In genomic region chr11:4591811-4592210, GRCm38 (mm10) we compare ENCODE assay signal across 27 mouse cellular contexts. TPM values are rescaled to one million over a fixed set of nuclear protein-coding genes. Genes with fewer than 3 reads are reported as not detected.
DNase-seq lines count a peak whose midpoint lies in the region; ATAC-seq and TF ChIP-seq lines count a peak whose summit lies in the region.
"Had no signal": no experiment of that assay in that cellular context is flagged by ENCODE, and none has a peak within 500 bp of the region (broad histone marks: within the 10 kb centered on the region; RNA-seq: fewer than 3 reads in every experiment).

No protein-coding gene starts in this region.

- WGBS in stomach, embryonic 16.5 days = 82% methylated on average over 4 of the region's 4 CpGs
- 74% methylated on average over 4 of the region's 4 CpGs for WGBS in stomach, postnatal 0 days
- WGBS in liver, embryonic 14.5 days (ENCODE audit: insufficient replicate concordance) = 71% methylated on average over 4 of the region's 4 CpGs
- WGBS in neural tube, embryonic 15.5 days = 88% methylated on average over 4 of the region's 4 CpGs

- H3K9ac ChIP-seq in stomach, embryonic 16.5 days (ENCODE audit: low read length) = no peak overlapping the region
- no peak overlapping the region for H3K9ac ChIP-seq in stomach, postnatal 0 days (ENCODE audit: low read length)
- H3K9ac ChIP-seq in liver, embryonic 14.5 days (replicated peaks) = peak overlapping the region; percentile 19
- H3K9ac ChIP-seq in neural tube, embryonic 15.5 days (replicated peaks) = no peak overlapping the region
- H3K9ac ChIP-seq: forebrain, embryonic 12.5 days; midbrain, embryonic 13.5 days had no signal

- peaks cover 3% of the 10 kb centered on the region for H3K4me1 ChIP-seq in stomach, embryonic 16.5 days (ENCODE audit: control insufficient read depth, insufficient read depth, low read length)
- H3K4me1 ChIP-seq in stomach, postnatal 0 days (replicated peaks; ENCODE audit: control insufficient read depth, insufficient read depth) = peaks cover 3% of the 10 kb centered on the region; the same call in 1 of the 2 replicates
- H3K4me1 ChIP-seq in liver, embryonic 14.5 days (replicated peaks; ENCODE audit: control insufficient read depth in 2 of 2, insufficient read depth in 2 of 2, low read length in 1 of 2) = peaks cover 20% of the 10 kb centered on the region in 2 experiments
- H3K4me1 ChIP-seq in neural tube, embryonic 15.5 days = peaks cover 28% of the 10 kb centered on the region

- no peak for TF ChIP-seq EP300 in stomach, postnatal 0 days (optimal IDR thresholded peaks at IDR 0.05)
- no peak for TF ChIP-seq EP300 in liver, embryonic 14.5 days (IDR thresholded peaks at IDR 0.05; ENCODE audit: low read depth)

- no peaks in the 10 kb centered on the region for H3K27me3 ChIP-seq in stomach, embryonic 16.5 days (ENCODE audit: control insufficient read depth, insufficient read depth, low read length)
- no peaks in the 10 kb centered on the region for H3K27me3 ChIP-seq in stomach, postnatal 0 days (ENCODE audit: control insufficient read depth, insufficient read depth, low read length)
- no peaks in the 10 kb centered on the region for H3K27me3 ChIP-seq in liver, embryonic 14.5 days (ENCODE audit: control insufficient read depth, insufficient read depth, low read length)
- H3K27me3 ChIP-seq in neural tube, embryonic 15.5 days (replicated peaks) = no peaks in the 10 kb centered on the region
- H3K27me3 ChIP-seq: forebrain, embryonic 12.5 days; midbrain, embryonic 13.5 days had no signal

- no peak for TF ChIP-seq CTCF in gastrocnemius, adult 2 months (IDR thresholded peaks at IDR 0.05)
- TF ChIP-seq CTCF in stomach, postnatal 0 days (IDR thresholded peaks at IDR 0.05; ENCODE audit: low read depth) = no peak
- no peak for TF ChIP-seq CTCF in liver, embryonic 14.5 days (IDR thresholded peaks at IDR 0.05; ENCODE audit: low read depth)

- 0 out of 2 replicates have a peak overlapping the region, but pooled peaks have one; percentile 10 for H3K4me2 ChIP-seq in stomach, embryonic 16.5 days (ENCODE audit: low read depth, low read length)
- H3K4me2 ChIP-seq in stomach, postnatal 0 days (replicated peaks; ENCODE audit: low read depth) = no peak overlapping the region
- peak overlapping the region; percentile 77 for H3K4me2 ChIP-seq in liver, embryonic 14.5 days (ENCODE audit: low read depth)
- 0 out of 2 replicates have a peak overlapping the region, but pooled peaks have one; percentile 9 for H3K4me2 ChIP-seq in neural tube, embryonic 15.5 days
- H3K4me2 ChIP-seq: forebrain, embryonic 12.5 days; midbrain, embryonic 13.5 days had no signal

- H3K27ac ChIP-seq in gastrocnemius, adult 2 months = peak overlapping the region; percentile 63; the same call in 1 of the 2 replicates
- no peak overlapping the region for H3K27ac ChIP-seq in stomach, embryonic 16.5 days (ENCODE audit: low read length)
- no peak overlapping the region for H3K27ac ChIP-seq in stomach, postnatal 0 days (replicated peaks)
- H3K27ac ChIP-seq in liver, embryonic 14.5 days = no peak overlapping the region
- H3K27ac ChIP-seq in neural tube, embryonic 15.5 days (replicated peaks) = no peak overlapping the region
- H3K27ac ChIP-seq: forebrain, embryonic 12.5 days; hindbrain, embryonic 10.5 days; layer of hippocampus, adult 2 months; midbrain, embryonic 13.5 days had no signal

- H3K36me3 ChIP-seq in stomach, embryonic 16.5 days (ENCODE audit: control insufficient read depth, insufficient read depth, low read length) = no peaks in the 10 kb centered on the region
- H3K36me3 ChIP-seq in stomach, postnatal 0 days (ENCODE audit: control insufficient read depth, insufficient read depth, low read length) = no peaks in the 10 kb centered on the region
- peaks cover 9% of the 10 kb centered on the region for H3K36me3 ChIP-seq in liver, embryonic 14.5 days (replicated peaks; ENCODE audit: control insufficient read depth, insufficient read depth, low read depth)
- H3K36me3 ChIP-seq in neural tube, embryonic 15.5 days = no peaks in the 10 kb centered on the region
- H3K36me3 ChIP-seq: midbrain, embryonic 13.5 days had no signal

- no peaks in the 10 kb centered on the region for H3K9me3 ChIP-seq in stomach, embryonic 16.5 days (replicated peaks; ENCODE audit: control insufficient read depth, low read length)
- no peaks in the 10 kb centered on the region for H3K9me3 ChIP-seq in stomach, postnatal 0 days (ENCODE audit: control insufficient read depth, low read length)
- no peaks in the 10 kb centered on the region for H3K9me3 ChIP-seq in liver, embryonic 14.5 days (ENCODE audit: control insufficient read depth, low read length)
- no peaks in the 10 kb centered on the region for H3K9me3 ChIP-seq in neural tube, embryonic 15.5 days (replicated peaks)
- H3K9me3 ChIP-seq: forebrain, embryonic 12.5 days; hindbrain, embryonic 10.5 days; midbrain, embryonic 13.5 days had no signal

- intact Hi-C loops in gastrocnemius, adult 2 months (cut with DNase I) = loop anchor here (5.0 kb wide), 2 partner anchors 55 to 90 kb away; no protein-coding TSS in a partner anchor
- intact Hi-C loops in gastrocnemius, postnatal 36 days (cut with DNase I) = no loop called here

- no peak for DNase-seq in gastrocnemius, adult 2 months
- DNase-seq in gastrocnemius, postnatal 36 days = no peak
- no peak for DNase-seq in stomach, postnatal 0 days (ENCODE audit: low spot score)
- no peak for DNase-seq in liver, embryonic 14.5 days (ENCODE audit: low read depth in 3 of 3, low spot score in 3 of 3)
- DNase-seq in thymus, adult 18-20 months = no peak
- DNase-seq in urinary bladder, postnatal 10 days (ENCODE audit: low spot score) = no peak
- DNase-seq: adrenal gland, adult 2 months; cerebellum, adult 11-12 months; cerebellum, postnatal 36 days; gastrocnemius, postnatal 10 days; kidney, adult 2 months; kidney, postnatal 14 days; lung, adult 18-20 months; right cerebral cortex, postnatal 14 days; spleen, adult 18-20 months; thymus, adult 2 months had no signal

- ATAC-seq in stomach, embryonic 16.5 days (ENCODE audit: insufficient read depth, low FRiP score) = no peak
- ATAC-seq in stomach, postnatal 0 days (ENCODE audit: low FRiP score, low TSS enrichment) = no peak
- no peak for ATAC-seq in liver, embryonic 14.5 days (ENCODE audit: insufficient read depth)
- ATAC-seq in neural tube, embryonic 15.5 days (ENCODE audit: low FRiP score) = no peak
- ATAC-seq: midbrain, embryonic 13.5 days had no signal

- H3K4me3 ChIP-seq in gastrocnemius, adult 2 months = no peak overlapping the region
- no peak overlapping the region for H3K4me3 ChIP-seq in stomach, embryonic 16.5 days (replicated peaks; ENCODE audit: low read length)
- no peak overlapping the region for H3K4me3 ChIP-seq in stomach, postnatal 0 days (ENCODE audit: low read depth, low read length)
- peak overlapping the region in 1 of 2 experiments; percentile 95; a peak in 2 of 4 replicates for H3K4me3 ChIP-seq in liver, embryonic 14.5 days (ENCODE audit: insufficient read depth in 1 of 2, low read depth in 2 of 2, low read length in 2 of 2)
- H3K4me3 ChIP-seq in neural tube, embryonic 15.5 days (replicated peaks) = no peak overlapping the region
- H3K4me3 ChIP-seq: forebrain, embryonic 12.5 days; hindbrain, embryonic 10.5 days; layer of hippocampus, adult 2 months; midbrain, embryonic 13.5 days had no signal

RNA-seq across cellular contexts. Expression of gene Mtmr3, which starts 2.9 kb away (rescaled TPM):
- 10 to 100 TPM; 48.1 to 49.5 TPM for total RNA-seq in gastrocnemius, adult 2 months (2021)
- 10 to 100 TPM; 42.5 to 43.2 TPM for total RNA-seq in gastrocnemius, postnatal 36 days (2021)
- polyA plus RNA-seq in stomach, embryonic 16.5 days (2015; fragmentation: Nextera tagmentation; extraction: Ambion mirVana) = 24.0 and 25.8 TPM in 2 replicates
- polyA plus RNA-seq in stomach, postnatal 0 days (2015; fragmentation: Nextera tagmentation; extraction: Ambion mirVana) = 11.7 and 13.4 TPM in 2 replicates
- 18.0 and 20.3 TPM in 2 replicates for polyA plus RNA-seq in liver, embryonic 14.5 days (2012; rRNA removed)
- 24.3 and 27.2 TPM in 2 replicates for polyA plus RNA-seq in liver, embryonic 14.5 days (2014; fragmentation: Nextera tagmentation; extraction: Ambion mirVana)
- polyA plus RNA-seq in neural tube, embryonic 15.5 days (2015; fragmentation: Nextera tagmentation; extraction: Ambion mirVana) = 26.6 and 27.3 TPM in 2 replicates

RNA-seq across cellular contexts. Expression of gene Gm11032, which starts 28.1 kb away (rescaled TPM):
- not detected for total RNA-seq in gastrocnemius, adult 2 months (2021)
- total RNA-seq in gastrocnemius, postnatal 36 days (2021) = not detected
- polyA plus RNA-seq in stomach, embryonic 16.5 days (2015; fragmentation: Nextera tagmentation; extraction: Ambion mirVana) = not detected in 2 replicates
- polyA plus RNA-seq in stomach, postnatal 0 days (2015; fragmentation: Nextera tagmentation; extraction: Ambion mirVana) = not detected in 2 replicates
- not detected in 2 replicates for polyA plus RNA-seq in liver, embryonic 14.5 days (2012; rRNA removed)
- not detected in 2 replicates for polyA plus RNA-seq in liver, embryonic 14.5 days (2014; fragmentation: Nextera tagmentation; extraction: Ambion mirVana)
- not detected in 2 replicates for polyA plus RNA-seq in neural tube, embryonic 15.5 days (2015; fragmentation: Nextera tagmentation; extraction: Ambion mirVana)
- total RNA-seq: adrenal gland, adult 2 months; gastrocnemius, postnatal 10 days; layer of hippocampus, adult 2 months; left cerebral cortex, adult 18-20 months; left cerebral cortex, postnatal 36 days had no signal
- polyA plus RNA-seq: adrenal gland, adult 2 months; forebrain, embryonic 12.5 days; frontal cortex, adult 2 months; heart, postnatal 0 days; hindbrain, embryonic 10.5 days; kidney, adult 2 months; midbrain, embryonic 13.5 days; neural tube, embryonic 14.5 days; thymus, adult 2 months had no signal

RNA-seq across cellular contexts. Expression of gene Ascc2, which starts 45.7 kb away (rescaled TPM):
- 10 to 100 TPM; 14.4 to 16.7 TPM for total RNA-seq in gastrocnemius, adult 2 months (2021)
- total RNA-seq in gastrocnemius, postnatal 36 days (2021) = 10 to 100 TPM; 13.3 to 16.1 TPM
- 34.2 and 37.1 TPM in 2 replicates for polyA plus RNA-seq in stomach, embryonic 16.5 days (2015; fragmentation: Nextera tagmentation; extraction: Ambion mirVana)
- polyA plus RNA-seq in stomach, postnatal 0 days (2015; fragmentation: Nextera tagmentation; extraction: Ambion mirVana) = 20.2 and 21.4 TPM in 2 replicates
- 7.8 and 10.0 TPM in 2 replicates for polyA plus RNA-seq in liver, embryonic 14.5 days (2012; rRNA removed)
- polyA plus RNA-seq in liver, embryonic 14.5 days (2014; fragmentation: Nextera tagmentation; extraction: Ambion mirVana) = 15.0 and 17.3 TPM in 2 replicates
- polyA plus RNA-seq in neural tube, embryonic 15.5 days (2015; fragmentation: Nextera tagmentation; extraction: Ambion mirVana) = 19.3 and 22.5 TPM in 2 replicates
